Mouse (Mus musculus): Measurements from ENCODE around the gene Ascc1. TPM values are rescaled to one million over a fixed set of nuclear protein-coding genes. Genes with fewer than 3 reads are reported as not detected.
A peak's percentile ranks its signal among the peaks of the same experiment; 100 is the strongest.

Gene Ascc1
- polyA plus RNA-seq (2016; fragmentation: Nextera tagmentation; extraction: Ambion mirVana), result 41.8 and 41.9 TPM in 2 replicates

GRCm38 (mm10) chr10:60002673-60003212 lies at the start of gene Ascc1, which contains the start of gene Anapc16:
Gene Ascc1, plus strand, starts transcription at chr10:60002805.
Gene Anapc16, minus strand, starts transcription at chr10:60003135.
- Histone ChIP-seq H3K36me3 (peaks cover 3% of the 10 kb centered on the region; the same call in 1 of the 2 replicates), H3K4me3 (peak within 1 kb of the TSS; percentile 68), H3K27me3 (no peaks in the 10 kb centered on the region), H3K4me1 (peaks cover 13% of the 10 kb centered on the region), H3K9me3 (no peaks in the 10 kb centered on the region), H3K4me2 (replicated peaks) (peak within 1 kb of the TSS; percentile 65), H3K27ac (peak within 1 kb of the TSS; percentile 96), H3K9ac (peak within 1 kb of the TSS; percentile 68)
- WGBS, result under 1% methylated on average over 50 of the region's 51 CpGs
- ATAC-seq (ENCODE audit: insufficient number of reproducible peaks, insufficient read depth, low FRiP score, low TSS enrichment), result peak; percentile 92

- no peak for ATAC-seq (ENCODE audit: insufficient number of reproducible peaks, insufficient read depth, low FRiP score, low TSS enrichment)
- 17% methylated on average over 7 of the region's 7 CpGs for WGBS
- Histone ChIP-seq H3K9ac (no peak overlapping the region), H3K27me3 (no peaks in the 10 kb centered on the region), H3K4me3 (no peak overlapping the region), H3K4me2 (replicated peaks) (no peak overlapping the region), H3K4me1 (peaks cover 45% of the 10 kb centered on the region), H3K36me3 (peaks cover 2% of the 10 kb centered on the region; the same call in 1 of the 2 replicates), H3K27ac (no peak overlapping the region), H3K9me3 (no peaks in the 10 kb centered on the region)
These were observed 49.0 kb upstream of the Ascc1 start for GRCm38 (mm10) chr10:59953564-59954039.

GRCm38 (mm10) chr10:59956681-59957080 lies 45.9 kb upstream of the Ascc1 start:
- peaks cover 26% of the 10 kb centered on the region for H3K4me1 ChIP-seq

GRCm38 (mm10) chr10:59957171-59958149 lies 45.1 kb upstream of the Ascc1 start:
- H3K9me3 ChIP-seq, result no peaks in the 10 kb centered on the region
- peak overlapping the region; percentile 57; the same call in 1 of the 2 replicates for H3K27ac ChIP-seq
- H3K9ac ChIP-seq, result 0 out of 2 replicates have a peak overlapping the region, but pooled peaks have one; percentile 33
- WGBS, result 20% methylated on average over 25 of the region's 25 CpGs
- no peaks in the 10 kb centered on the region for H3K36me3 ChIP-seq
- H3K4me2 ChIP-seq (replicated peaks), result peak overlapping the region; percentile 37
- peaks cover 23% of the 10 kb centered on the region for H3K4me1 ChIP-seq
- no peak for ATAC-seq (ENCODE audit: insufficient number of reproducible peaks, insufficient read depth, low FRiP score, low TSS enrichment)
- H3K27me3 ChIP-seq, result no peaks in the 10 kb centered on the region
- H3K4me3 ChIP-seq, result peak overlapping the region; percentile 7; the same call in 1 of the 2 replicates

More at GRCm38 (mm10) chr10:59956681-59957080, 45.9 kb upstream of the Ascc1 start:
- ATAC-seq (ENCODE audit: insufficient number of reproducible peaks, insufficient read depth, low FRiP score, low TSS enrichment), result no peak
- Histone ChIP-seq H3K9me3 (no peaks in the 10 kb centered on the region), H3K4me3 (no peak overlapping the region), H3K9ac (no peak overlapping the region), H3K4me2 (replicated peaks) (no peak overlapping the region), H3K27me3 (no peaks in the 10 kb centered on the region), H3K36me3 (no peaks in the 10 kb centered on the region), H3K27ac (no peak overlapping the region)
- WGBS, result 69% methylated on average over 5 of the region's 5 CpGs

DNA sequence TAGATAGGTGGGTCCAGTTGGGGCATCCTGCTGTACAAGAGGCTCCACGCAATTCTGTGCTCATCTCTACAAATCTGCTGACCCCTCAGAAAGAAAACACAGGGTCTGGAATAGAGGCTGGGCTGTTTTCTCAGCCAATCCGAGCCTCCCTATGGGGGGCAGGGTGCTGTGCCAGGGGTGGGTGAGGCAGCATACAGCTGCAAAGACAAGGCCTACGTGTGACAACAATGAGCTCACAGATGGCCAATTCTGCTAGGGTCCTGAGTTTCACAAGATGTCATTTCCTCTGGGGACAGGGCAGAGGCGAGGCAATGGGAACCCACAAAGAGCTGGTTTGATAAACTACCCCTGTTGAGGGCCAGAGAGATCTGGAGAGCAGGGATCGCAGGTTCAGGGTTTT lies 44.1 kb upstream of the Ascc1 start:
- Histone ChIP-seq H3K27ac (no peak overlapping the region), H3K36me3 (no peaks in the 10 kb centered on the region), H3K4me3 (no peak overlapping the region), H3K9me3 (no peaks in the 10 kb centered on the region), H3K27me3 (no peaks in the 10 kb centered on the region), H3K9ac (no peak overlapping the region), H3K4me2 (replicated peaks) (no peak overlapping the region), H3K4me1 (peaks cover 17% of the 10 kb centered on the region)
- 31% methylated on average over 5 of the region's 5 CpGs for WGBS
- ATAC-seq (ENCODE audit: insufficient number of reproducible peaks, insufficient read depth, low FRiP score, low TSS enrichment), result no peak

GRCm38 (mm10) chr10:59959517-59959916 lies 43.1 kb upstream of the Ascc1 start:
- peaks cover 25% of the 10 kb centered on the region for H3K4me1 ChIP-seq
- no peak overlapping the region for H3K4me3 ChIP-seq
- H3K27me3 ChIP-seq, result no peaks in the 10 kb centered on the region
- ATAC-seq (ENCODE audit: insufficient number of reproducible peaks, insufficient read depth, low FRiP score, low TSS enrichment), result no peak
- H3K27ac ChIP-seq, result no peak overlapping the region
- no peak overlapping the region for H3K4me2 ChIP-seq (replicated peaks)
- H3K36me3 ChIP-seq, result no peaks in the 10 kb centered on the region
- no peak overlapping the region for H3K9ac ChIP-seq
- H3K9me3 ChIP-seq, result no peaks in the 10 kb centered on the region
- 76% methylated on average over 12 of the region's 12 CpGs for WGBS

DNA sequence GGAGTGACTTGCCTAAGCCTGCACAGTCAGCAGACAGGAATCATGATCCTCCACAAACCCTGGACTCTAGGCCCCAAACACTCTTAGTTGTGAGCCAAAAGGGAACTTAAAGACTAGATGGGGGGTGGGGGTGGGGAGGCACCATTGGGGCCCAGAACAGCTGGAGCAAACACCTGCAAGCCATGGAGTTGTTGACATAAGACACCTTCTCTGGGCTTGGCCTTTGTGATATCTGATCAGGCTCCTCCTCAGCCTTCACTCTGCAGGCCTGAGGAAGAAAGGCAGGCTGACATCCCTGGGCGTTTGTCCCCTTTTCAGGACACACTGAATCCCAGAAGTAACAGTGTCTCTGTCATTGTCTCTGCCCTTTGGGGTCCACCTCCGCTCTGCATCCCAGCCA lies 39.0 kb upstream of the Ascc1 start:
- H3K4me2 ChIP-seq (replicated peaks), result no peak overlapping the region
- no peak for ATAC-seq (ENCODE audit: insufficient number of reproducible peaks, insufficient read depth, low FRiP score, low TSS enrichment)

GRCm38 (mm10) chr10:59964504-59965361 lies 37.9 kb upstream of the Ascc1 start:
- Histone ChIP-seq H3K9ac (peak overlapping the region; percentile 31), H3K4me3 (peak overlapping the region; percentile 3), H3K4me1 (peaks cover 27% of the 10 kb centered on the region), H3K9me3 (no peaks in the 10 kb centered on the region), H3K27me3 (no peaks in the 10 kb centered on the region), H3K4me2 (replicated peaks) (peak overlapping the region; percentile 38), H3K27ac (peak overlapping the region; percentile 98), H3K36me3 (no peaks in the 10 kb centered on the region)
- ATAC-seq (ENCODE audit: insufficient number of reproducible peaks, insufficient read depth, low FRiP score, low TSS enrichment), result peak; percentile 79
- 4% methylated on average over 20 of the region's 23 CpGs for WGBS

More for the DNA sequence above, 39.0 kb upstream of the Ascc1 start:
- WGBS, result 47% methylated on average over 2 of the region's 2 CpGs
- H3K36me3 ChIP-seq, result no peaks in the 10 kb centered on the region
- no peak overlapping the region for H3K4me3 ChIP-seq
- H3K9ac ChIP-seq, result no peak overlapping the region
- H3K9me3 ChIP-seq, result no peaks in the 10 kb centered on the region
- H3K27ac ChIP-seq, result peak overlapping the region; percentile 98
- H3K4me1 ChIP-seq, result peaks cover 27% of the 10 kb centered on the region
- no peaks in the 10 kb centered on the region for H3K27me3 ChIP-seq

- Histone ChIP-seq H3K4me3 (no peak overlapping the region), H3K9ac (peak overlapping the region; percentile 31), H3K27me3 (no peaks in the 10 kb centered on the region), H3K27ac (peak overlapping the region; percentile 98), H3K9me3 (no peaks in the 10 kb centered on the region), H3K36me3 (no peaks in the 10 kb centered on the region), H3K4me2 (replicated peaks) (peak overlapping the region; percentile 38), H3K4me1 (peaks cover 29% of the 10 kb centered on the region)
- ATAC-seq (ENCODE audit: insufficient number of reproducible peaks, insufficient read depth, low FRiP score, low TSS enrichment), result peak; percentile 19; the same call in 1 of the 2 replicates
- 20% methylated on average over 9 of the region's 9 CpGs for WGBS
These were observed 37.3 kb upstream of the Ascc1 start for GRCm38 (mm10) chr10:59965362-59965695.

DNA sequence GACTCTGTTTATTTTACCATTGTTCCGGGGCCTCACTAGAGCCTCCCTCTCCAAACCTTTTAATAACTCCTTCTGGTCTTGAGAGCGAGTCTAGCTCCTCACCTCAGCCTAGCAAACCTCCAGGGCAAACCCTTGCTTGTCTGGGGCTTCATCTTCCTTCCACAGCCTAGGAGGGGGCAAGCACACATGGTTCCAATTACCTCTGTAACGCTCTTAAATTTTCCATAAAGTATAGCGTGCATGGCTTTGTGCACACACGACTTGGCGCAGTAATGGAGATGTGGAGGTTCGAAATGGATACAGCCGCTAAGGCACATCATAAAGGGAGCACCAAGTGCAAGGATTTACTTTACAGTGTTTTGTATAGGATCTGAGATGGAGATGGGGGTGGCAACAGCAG lies 36.8 kb upstream of the Ascc1 start:
- H3K4me3 ChIP-seq, result no peak overlapping the region
- no peaks in the 10 kb centered on the region for H3K9me3 ChIP-seq
- peak; percentile 65 for ATAC-seq (ENCODE audit: insufficient number of reproducible peaks, insufficient read depth, low FRiP score, low TSS enrichment)
- H3K4me2 ChIP-seq (replicated peaks), result peak overlapping the region; percentile 38; the same call in 1 of the 2 replicates
- H3K9ac ChIP-seq, result peak overlapping the region; percentile 31; the same call in 1 of the 2 replicates
- no peaks in the 10 kb centered on the region for H3K27me3 ChIP-seq
- peak overlapping the region; percentile 98 for H3K27ac ChIP-seq
- 11% methylated on average over 8 of the region's 8 CpGs for WGBS
- H3K36me3 ChIP-seq, result no peaks in the 10 kb centered on the region
- H3K4me1 ChIP-seq, result peaks cover 34% of the 10 kb centered on the region

DNA sequence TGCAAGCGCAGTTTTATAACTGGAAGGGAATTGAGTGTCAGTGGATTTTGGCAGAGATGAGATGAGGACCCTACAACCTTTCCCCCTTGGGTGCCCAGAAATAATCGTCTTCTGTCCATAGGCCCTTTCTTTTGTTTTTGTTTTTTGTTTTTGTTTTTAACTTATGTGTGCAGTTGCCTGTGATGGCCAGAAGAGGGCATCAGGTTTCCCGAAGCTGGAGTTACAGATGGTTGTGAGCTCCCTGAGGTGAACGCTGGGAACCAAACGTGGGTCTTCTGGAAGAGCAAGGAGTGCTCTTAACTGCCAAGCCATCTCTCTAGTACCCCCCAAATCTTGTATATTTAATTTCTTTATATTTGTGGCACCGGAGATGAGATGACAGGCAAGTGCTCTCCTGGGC lies 35.9 kb upstream of the Ascc1 start:
- Histone ChIP-seq H3K9ac (no peak overlapping the region), H3K27me3 (no peaks in the 10 kb centered on the region), H3K9me3 (no peaks in the 10 kb centered on the region), H3K4me2 (replicated peaks) (no peak overlapping the region), H3K4me3 (no peak overlapping the region), H3K27ac (peak overlapping the region; percentile 98), H3K36me3 (no peaks in the 10 kb centered on the region), H3K4me1 (peaks cover 34% of the 10 kb centered on the region)
- ATAC-seq (ENCODE audit: insufficient number of reproducible peaks, insufficient read depth, low FRiP score, low TSS enrichment), result no peak
- WGBS, result 89% methylated on average over 6 of the region's 6 CpGs

Data from embryonic facial prominence, embryonic 12.5 days (tissue).